Mouse (Mus musculus) gastrocnemius, postnatal 25 days (tissue): Measurements from ENCODE around the gene Tdrd9. TPM values are rescaled to one million over a fixed set of nuclear protein-coding genes. Genes with fewer than 3 reads are reported as not detected.
A peak's percentile ranks its signal among the peaks of the same experiment; 100 is the strongest.
"Not testable (repeated sequence)": the region's sequence is repeated elsewhere in the genome, so short reads cannot be mapped to it uniquely, and the experiment has no call there.

ENCODE experiments used
- DNase-seq: peaks from one replicate; pipeline ENCODE4 v3.0.0; 2022
- total RNA-seq, 2 experiments: library from RNA; stranded (reverse); gene quantifications; 1 replicate in 1 of 2; 2 replicates in 1 of 2; pipeline ENCODE4 v1.2.3; 2021

The Tdrd9 gene
- total RNA-seq, 2 experiments from 2014 or later = 0.08 to 0.46 TPM

DNA sequence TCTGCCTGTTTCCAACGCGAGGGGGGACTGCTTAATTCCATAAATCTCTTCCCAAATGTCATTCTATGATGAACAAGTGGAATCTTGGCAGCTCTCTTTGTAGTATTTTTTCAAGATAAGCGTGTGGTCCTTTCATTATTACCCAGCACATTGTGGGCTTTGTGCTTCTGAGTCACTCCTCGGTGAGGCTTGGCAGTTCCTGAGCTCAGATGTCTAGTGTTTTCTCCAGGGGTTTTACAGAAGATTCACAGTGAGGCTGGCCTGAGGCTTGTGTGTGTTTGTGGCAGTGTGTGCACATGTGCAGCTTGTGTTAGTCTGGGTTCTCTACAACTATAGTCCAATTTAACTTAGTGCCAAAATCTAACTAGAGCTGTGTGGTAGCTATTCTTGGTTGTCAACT is 56.0 kb downstream of the Tdrd9 start:
- DNase-seq = no peak

DNA sequence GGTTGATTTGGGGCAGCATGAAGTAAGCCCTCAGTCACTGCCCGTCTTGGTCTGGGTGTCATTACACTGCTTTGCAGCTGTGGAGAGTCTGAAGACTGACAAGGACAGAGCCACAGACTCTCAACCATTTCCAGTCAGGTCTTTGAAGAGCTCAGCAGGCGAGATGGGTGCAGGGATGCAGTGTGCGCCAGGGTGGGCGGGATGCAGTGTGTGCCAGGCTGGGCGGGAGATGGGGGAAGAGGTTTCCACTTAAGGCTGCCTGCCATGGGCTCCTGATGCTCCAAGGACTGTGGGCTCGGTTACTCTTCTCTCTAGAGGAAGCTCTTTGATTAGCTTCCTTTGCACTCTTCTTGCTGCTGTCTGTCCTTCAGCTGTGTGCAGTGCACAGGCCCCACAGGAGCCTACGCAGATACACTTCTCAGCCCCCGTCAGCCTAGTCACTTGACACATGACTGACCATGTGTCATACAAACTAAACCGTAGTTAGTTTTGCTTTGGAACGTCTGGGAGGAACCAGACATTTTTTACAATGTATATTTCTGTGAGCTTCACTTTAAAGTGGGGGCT is 62.1 kb downstream of the Tdrd9 start:
- DNase-seq = no peak

DNA sequence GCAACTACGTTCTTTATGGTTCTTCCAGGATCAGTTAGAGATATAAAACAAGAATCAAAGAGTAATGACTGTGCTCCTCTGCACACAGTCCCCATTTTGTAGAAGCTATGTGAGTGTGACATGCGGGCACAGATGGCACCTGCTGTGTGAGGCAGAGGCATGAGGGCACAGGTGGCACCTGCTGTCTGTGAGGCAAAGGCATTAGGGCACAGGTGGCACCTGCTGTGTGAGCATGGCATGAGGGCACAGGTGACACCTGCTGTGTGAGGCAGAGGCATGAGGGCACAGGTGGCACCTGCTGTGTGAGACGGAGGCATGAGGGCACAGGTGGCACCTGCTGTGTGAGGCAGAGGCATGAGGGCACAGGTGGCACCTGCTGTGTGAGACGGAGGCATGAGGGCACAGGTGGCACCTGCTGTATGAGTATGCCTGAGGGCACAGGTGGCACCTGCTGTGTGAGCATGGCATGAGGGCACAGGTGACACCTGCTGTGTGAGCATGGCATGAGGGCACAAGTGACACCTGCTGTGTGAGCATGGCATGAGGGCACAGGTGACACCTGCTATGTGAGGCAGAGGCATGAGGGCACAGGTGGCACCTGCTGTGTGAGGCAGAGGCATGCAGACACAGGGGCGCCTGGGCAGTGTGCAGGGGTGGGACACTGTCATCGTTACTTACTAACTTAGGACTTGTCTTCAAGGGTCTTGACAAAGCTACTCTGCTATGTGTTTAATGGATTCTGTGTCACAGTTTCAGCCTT is 64.2 kb downstream of the Tdrd9 start:
- not testable (repeated sequence) for DNase-seq

DNA sequence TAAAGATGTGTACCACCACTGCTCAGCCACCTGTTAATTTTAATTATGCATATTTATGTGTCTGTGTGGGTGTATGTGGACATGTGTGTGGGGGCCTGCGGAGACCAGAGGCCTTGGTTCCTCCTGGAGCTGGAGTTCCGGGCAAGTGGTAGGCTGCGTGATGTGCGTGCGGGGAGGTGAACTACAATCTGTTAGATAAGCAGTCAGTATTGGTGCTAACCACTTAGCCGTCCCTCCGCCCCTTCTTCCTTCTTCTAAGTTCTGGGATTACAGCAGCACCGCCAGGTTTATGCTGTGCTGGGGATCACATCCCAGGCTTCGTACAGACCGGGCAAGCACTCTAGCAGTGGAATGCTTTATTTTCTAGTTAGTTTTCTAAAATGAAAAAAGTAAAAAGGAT is 67.1 kb downstream of the Tdrd9 start:
- no peak for DNase-seq

DNA sequence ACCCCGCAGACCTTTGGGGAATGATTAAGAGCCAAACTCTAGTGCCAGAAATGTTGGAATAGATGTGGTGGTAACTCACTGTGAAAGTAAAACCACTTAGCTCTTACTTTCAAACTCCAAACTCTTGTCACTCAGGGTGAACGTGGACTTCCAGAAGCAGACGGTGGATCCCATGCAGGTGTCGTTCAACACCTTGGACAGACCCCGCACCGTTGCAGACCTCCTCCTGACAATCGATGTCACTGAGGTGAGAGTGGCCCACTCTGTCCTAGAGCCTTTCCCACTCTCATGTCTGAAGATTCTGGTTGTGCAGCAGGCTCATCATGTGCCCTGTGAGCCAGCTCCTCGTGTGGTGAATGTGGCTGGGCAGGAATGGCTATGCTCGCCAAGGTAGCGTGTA is 67.8 kb downstream of the Tdrd9 start:
- DNase-seq = no peak

DNA sequence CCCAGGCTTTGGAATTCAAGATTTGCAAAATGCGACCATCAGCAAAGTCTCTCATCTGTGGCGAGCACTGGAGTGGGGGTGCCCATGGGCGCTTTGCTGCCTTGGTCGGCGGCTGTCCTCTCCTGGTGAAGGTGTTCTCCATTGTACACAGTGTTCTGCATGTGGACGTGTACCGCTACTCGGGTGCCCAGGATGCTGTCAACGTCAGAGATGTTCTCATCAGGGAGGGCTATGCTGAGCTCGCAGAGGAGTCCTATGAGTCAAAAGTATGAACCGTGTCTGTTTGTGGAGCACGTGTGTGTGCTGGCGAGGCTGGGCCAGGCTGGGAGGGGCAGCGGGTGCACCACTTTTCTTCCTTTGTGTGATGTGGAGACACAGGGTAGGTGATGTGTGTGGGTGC is 71.3 kb downstream of the Tdrd9 start:
- DNase-seq = no peak

DNA sequence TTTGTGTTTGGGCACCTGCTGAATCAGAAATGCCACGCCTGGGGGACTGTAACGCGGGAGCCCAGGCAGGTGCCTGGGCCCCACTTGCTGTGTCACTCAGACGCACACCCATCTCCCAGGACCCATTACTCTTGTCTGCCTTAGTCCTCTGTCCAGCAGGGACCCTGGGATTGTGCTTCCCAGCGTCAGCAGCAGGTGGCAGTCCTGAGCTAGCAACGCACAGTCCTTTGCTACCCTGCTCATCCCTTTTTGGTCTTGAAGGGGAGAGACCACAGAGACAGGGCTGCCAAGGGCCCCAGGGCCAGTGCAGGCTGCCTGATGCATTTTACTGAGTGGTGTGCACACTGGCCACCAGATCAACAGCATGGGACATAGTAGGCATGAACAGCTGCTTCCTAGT is 106.3 kb downstream of the Tdrd9 start:
- DNase-seq = peak; percentile 25

DNA sequence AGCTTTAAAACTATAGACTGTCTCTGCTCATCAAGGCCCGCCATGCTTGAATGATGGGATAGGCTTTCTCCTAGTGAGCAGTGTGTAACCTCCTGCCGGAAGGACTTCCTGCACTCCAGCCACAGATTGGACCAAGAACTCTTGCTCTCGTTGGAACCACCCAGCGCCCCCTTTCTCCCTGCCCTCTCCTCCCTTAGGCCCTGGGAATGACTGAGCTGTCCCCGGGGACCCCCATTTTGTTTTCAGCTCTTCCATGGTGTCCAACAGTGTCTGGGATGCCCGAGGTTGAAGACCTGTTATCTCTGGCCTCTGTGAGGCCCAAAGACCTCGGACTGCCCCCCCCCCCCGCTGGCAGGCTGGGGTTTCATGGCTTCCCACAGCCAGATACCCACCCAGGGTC is 108.6 kb downstream of the Tdrd9 start:
- DNase-seq = no peak

DNA sequence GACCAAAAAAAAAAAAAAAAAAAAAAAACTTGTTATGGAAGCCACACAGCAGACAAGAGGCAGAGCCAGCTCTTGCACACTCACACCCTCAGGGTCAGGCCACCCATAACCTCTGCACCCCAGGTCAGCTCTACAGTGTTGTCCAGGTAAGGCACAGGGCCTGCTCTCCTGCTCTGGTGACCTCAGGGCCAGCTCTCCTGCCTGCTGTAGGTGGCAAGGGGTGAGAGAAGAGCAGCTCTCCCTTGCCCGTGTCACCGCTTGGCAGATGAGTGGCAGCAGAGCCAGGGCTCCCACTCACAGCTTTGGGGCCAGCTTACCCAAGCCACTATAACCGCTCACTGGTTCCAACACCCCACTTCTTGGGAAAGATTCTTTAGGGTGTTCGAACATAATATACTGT is 109.6 kb downstream of the Tdrd9 start:
- DNase-seq = no peak

DNA sequence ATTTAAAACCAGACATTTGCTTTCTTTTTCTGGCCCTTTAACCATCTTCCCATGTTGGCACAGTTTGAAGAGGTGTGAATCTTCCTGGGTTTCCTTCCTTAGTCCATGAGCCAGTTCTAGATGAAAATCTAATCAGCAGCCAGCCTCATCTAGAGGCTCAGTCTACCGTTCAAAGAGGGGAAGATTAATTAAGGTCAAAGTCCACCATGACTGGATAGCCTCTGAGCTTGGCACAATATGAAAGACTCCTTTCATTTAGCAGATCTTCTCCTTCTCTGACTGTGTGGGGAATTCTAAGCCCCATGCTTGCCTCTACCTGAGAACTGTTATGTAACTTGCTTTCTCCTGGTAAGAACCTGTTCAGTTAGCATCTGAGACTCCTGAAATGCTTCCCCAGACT is 110.9 kb downstream of the Tdrd9 start:
- DNase-seq = no peak

DNA sequence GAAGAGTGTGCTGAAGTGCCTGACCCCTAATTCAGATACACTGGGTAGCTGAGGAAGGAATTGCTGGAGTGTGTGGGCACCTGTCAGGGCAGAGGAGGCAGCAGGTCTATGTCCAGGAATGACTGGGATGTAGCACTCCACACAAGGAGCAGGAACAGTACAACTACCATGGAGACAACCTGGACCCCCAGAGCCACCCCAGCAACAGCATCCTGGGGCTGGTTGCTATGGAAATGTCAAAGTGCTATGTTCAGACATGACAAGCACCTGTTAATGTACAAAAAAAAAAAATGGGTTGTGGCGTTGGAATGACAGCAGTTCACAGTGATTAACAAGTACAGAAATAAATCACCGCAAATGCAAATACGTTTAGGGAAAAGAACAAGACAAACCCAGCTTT is 114.9 kb downstream of the Tdrd9 start:
- DNase-seq = no peak

DNA sequence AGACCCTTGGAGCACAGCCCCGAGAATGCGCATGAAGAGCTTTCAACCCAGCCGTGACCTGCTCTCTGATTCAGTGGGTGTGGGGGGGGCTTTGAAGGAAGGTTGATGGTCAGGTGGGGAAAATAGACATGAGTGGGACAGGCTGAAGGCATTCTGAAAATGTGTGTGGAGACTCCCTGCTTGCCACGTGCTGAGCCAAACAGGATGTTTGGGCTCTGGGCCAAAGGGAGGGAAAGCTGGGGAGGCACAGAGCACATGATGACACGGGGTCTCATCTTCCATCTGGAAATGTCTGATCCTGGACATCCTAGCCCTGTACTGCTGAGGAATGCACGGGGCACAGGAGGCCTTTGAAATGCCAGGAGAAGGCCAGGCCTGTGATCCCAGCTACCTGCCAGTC is 115.4 kb downstream of the Tdrd9 start:
- no peak for DNase-seq

DNA sequence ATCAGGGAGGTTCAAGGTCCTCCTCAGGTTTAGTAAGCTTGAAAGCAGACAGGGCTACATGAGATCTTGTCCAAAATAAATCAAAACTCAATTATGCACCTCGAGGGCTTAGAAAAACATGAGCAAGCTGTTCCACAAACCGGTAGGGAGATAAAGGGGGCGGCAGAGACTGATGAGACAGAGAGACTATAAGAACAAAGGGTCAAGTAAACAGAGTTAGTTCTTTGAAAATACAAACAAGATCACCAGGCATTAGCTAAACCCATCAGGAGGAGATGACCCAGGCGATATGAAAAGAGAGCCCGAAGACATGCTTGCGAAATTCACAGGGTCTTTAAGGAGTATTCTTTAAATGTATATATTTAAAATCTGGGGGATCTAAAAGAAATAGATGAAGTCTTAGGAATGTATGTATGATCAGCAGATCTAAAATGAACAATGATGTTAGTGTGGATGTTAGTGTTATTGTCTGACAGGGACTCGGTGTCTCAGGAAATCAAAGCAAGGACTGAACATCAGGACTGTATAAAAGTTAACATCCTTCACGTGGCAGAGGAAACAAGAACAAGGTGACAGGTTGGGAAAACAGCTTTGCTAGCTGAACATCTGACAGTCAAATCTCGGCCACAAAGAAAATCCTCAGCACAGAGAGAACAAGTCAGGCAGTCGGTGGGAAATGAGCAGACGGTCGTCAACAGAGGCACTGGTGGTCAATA is 117.4 kb downstream of the Tdrd9 start:
- DNase-seq = no peak

DNA sequence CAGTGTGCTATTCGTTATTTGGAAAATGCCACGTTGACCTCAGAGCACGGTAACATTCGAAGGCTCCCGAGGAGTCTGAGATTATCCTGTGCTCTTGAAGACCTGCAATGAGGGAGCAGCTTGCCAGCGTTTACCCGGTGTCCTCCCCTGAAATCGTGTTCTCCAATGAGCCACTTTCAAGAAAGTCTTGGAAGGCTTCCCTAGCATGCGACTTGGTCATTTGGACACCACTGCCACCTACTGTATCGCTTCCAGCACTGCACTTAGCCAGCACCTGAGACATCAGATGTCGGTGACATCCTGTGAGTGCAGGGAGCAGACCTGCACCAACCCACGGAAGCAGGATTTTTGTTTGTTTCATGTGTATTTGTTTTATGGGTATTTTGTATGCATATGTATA is 119.7 kb downstream of the Tdrd9 start:
- DNase-seq = peak; percentile 36

DNA sequence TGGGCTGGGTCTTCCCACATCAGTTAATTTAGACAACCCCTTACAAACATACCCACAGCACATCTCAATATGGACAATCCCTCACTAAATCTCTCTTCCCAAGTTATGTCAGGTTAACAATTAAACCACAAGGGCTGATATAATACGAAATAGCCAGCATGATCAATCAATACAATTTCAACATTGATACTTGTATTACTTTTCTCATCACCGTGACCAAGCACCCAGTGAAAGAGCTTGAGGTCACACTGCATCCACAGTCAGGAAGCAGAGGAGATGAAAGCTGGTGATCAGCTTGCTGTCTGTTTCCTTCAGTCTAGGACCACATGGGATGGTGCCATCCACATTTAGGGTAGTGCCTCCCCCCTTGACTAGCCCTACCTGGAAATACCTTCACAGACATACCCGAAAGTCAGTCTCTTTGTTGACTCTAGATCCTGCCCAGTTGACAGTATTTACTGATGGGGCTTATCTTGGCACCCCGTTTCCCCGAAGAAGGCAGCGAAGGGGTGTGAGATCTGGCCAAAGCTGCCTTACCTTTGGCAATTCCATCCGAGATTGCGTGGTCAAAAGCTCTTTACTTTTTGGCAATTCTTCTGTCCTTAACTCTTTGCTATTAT is 123.0 kb downstream of the Tdrd9 start:
- no peak for DNase-seq

DNA sequence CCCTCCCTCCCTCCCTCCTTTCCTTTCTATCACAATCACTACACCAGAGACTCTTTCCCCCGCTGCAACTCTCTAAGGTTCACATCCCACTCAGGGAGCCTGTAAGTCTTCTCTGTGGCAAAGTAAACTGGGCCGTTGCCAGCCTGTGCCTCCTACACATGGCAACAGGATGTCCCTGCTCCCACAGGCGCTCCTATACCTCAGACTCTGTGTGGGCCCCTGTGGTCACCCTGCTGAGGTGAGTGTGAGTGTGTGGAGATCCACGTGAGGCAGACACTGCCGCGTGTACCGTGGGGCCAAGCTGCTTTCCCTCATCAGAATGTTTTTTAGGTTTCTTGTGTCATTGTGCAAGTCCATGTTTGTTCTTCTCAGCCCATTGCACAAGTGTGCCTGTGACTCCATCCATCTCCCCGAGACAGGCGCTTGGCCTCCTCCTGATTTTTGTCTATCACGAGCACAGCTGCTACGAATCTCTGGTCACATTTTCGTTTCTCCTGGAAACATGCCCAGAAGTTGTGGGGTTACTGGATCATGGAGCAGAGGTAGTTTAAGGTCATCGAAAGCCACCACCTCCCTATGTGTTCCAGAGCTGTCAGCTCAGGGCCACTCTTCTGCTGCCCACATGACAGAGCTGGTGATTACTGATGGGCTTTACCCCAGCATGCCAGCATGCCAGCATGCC is 124.8 kb downstream of the Tdrd9 start:
- DNase-seq = peak; percentile 55

DNA sequence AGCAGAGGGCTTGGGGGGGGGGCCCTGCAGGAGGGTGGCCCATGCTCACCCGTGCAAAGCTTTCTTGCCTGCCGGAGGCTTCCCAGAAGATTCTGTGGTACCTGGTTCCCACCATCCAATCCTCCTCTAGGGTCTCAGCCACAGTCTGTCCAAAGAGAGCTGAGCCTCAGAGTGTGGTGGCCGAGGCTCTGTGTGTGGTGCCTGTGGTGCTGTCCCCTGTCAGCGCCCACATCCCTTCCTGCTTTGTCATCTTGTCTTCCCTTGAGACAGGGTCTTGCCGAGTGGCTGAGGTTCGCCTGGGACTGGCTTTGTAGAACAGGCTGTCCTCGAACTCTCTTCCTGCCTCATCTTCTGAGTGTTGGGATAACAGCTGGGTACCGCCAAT is 125.4 kb downstream of the Tdrd9 start:
- no peak for DNase-seq

DNA sequence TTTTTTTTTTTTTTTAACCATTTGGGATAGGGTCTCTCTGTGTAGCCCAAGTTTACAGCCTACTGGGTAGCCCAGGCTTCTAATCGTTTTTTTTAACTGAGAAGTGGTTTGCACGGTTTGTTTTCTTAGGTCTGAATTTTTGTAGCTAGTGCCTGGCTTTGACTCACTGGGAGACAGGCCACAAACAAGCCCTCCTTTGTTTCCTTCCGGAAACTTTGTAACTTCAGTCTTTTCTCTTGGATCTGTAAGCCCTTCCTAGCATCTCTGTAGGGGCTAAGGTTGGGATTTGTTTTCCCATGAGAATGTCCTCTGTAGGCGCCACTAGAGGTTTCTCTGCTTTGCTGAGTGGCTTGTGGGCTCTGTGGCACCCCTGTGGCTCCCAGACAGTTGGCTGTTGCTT is 128.7 kb downstream of the Tdrd9 start:
- DNase-seq = no peak

DNA sequence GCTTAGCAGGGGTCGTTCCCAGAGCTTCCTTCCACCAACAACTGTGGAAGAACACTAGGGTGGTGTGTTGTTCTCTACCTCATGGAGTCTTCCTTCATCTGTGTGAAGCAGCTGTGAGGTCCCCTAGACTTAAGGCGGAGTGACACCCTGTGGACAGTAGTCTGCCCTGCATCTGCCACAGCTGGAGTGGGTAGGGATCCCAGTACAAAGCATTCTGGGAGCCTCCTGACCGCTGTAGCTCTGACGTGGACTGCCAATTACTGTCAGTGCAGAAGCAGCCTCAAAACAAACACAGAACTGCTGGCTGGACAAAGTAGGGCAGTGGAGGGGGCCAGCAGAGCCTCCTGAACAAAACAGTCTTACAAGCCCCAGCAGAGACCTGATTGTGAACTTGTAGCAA is 129.7 kb downstream of the Tdrd9 start:
- no peak for DNase-seq

DNA sequence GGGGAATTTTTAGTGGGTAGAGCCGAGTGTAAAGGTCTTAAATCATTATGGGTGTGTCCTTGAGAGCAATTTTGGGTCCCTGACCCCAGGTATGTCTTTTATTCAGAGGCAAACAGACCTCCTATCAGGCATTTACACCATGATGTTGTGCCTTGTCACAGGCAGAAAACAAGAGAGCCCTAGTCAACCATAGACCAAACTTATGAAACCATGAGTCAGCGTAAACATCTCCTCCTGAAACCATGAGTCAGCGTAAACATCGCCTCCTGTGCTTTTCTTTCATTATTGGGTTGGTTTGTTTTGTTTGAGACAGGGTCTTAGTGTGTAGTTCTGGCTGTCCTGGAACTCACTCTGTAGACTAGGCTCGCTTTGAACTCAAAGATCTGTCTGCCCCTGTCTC is 131.8 kb downstream of the Tdrd9 start:
- DNase-seq = no peak

DNA sequence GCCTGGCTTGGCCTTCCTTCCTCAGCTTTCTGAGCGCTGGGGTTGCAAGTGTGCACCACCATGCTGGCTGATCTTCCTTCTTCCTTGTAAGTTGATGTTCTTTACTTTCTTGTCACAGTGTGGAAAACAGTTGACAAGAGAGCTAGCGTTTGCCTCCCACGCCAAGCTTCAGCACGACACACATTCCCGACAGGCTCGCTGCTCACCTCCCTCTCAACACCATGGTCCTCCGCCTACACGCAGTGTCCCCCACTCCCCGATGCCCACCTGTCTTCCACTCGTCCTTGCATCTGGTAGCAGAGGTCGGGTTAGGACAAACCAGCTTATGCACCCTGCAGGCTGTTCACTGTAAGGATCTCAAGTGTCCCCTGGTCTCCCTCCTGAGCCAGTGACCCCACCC is 133.5 kb downstream of the Tdrd9 start:
- DNase-seq = no peak

DNA sequence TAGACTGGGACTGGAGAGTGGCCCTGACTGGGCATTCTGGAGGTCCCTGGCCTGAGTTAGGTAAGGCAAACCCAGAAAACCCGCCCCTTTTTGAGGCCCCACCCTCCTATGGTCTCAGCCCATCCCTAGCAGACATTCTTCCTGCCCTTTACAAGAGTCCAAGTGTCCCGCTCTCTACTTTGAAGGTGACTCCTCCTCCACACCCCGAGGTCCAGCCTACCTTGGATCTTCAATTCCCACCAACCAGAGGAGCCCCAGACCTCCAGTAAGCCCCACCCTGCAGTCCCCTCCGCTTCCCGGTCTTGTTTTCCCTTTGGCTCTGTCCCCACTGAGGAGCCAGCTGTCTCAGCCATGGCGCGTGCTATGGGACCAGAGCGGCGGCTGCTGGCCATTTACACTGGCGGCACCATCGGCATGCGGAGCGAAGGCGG is 135.2 kb downstream of the Tdrd9 start, which contains the start of gene Aspg:
Gene Aspg, plus strand, starts transcription at position 139 of the 431 bp plus-strand sequence.
- no peak for DNase-seq

DNA sequence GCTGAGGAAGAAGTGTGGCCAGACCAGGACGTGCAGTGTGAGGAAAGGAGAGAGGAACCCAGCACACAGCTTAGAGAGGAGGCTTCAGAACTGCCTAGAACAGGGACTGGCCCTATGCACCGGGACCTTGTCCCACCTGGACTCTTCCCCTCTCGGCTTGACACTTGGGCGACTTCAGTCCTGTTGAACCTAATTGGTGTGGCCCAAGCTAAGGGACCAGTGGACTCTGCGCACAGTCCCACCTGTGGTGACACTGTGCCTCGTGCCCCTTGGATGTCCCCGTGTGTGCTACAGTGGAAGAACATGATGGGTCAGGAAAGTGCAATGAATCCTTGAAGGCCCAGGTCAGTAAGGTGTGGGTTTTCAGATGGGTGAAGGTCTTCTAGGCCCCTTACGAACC is 136.3 kb downstream of the Tdrd9 start:
- no peak for DNase-seq
